Mouse (Mus musculus) heart, postnatal 0 days (tissue): Measurements from ENCODE around the gene Arhgdia. TPM values are rescaled to one million over a fixed set of nuclear protein-coding genes. Genes with fewer than 3 reads are reported as not detected.

Experiments
- ATAC-seq: fragments of 200-750 bp; cut with Nextera tagmentation; 2 replicates; pipeline ENCODE4 v1.8.0; 2017; ENCODE audit warnings: low read depth, moderate number of reproducible peaks, moderate library complexity; ENCODE audit not compliant: insufficient read depth
- DNase-seq: peaks from one replicate; pipeline ENCODE4 v3.0.0-alpha.2; 2016; ENCODE audit warnings: low spot score
- H3K27ac ChIP-seq: fragments of 300-500 bp; sonication (generic); 2 replicates; pipeline ENCODE4 v1.5.1; 2014; ENCODE audit warnings: low read depth, mild to moderate bottlenecking
- H3K27me3 ChIP-seq: fragments of 300-500 bp; sonication (generic); 2 replicates; pipeline ENCODE4 v1.6.1; 2014; ENCODE audit warnings: low read length, mixed read lengths; ENCODE audit not compliant: control insufficient read depth, insufficient read depth
- H3K36me3 ChIP-seq: fragments of 300-500 bp; sonication (generic); replicated peaks from 2 replicates; pipeline ENCODE4 v1.6.1; 2014; ENCODE audit warnings: low read length, mixed read lengths; ENCODE audit not compliant: control insufficient read depth, insufficient read depth
- H3K4me1 ChIP-seq: fragments of 300-500 bp; sonication (generic); 2 replicates; pipeline ENCODE4 v1.6.1; 2014; ENCODE audit warnings: antibody characterized with exemption; ENCODE audit not compliant: control insufficient read depth, insufficient read depth
- H3K4me2 ChIP-seq: fragments of 300-500 bp; sonication (generic); 2 replicates; pipeline ENCODE4 v1.6.1; 2014; ENCODE audit warnings: low read depth, mild to moderate bottlenecking, low read length, moderate library complexity
- H3K4me3 ChIP-seq: fragments of 300-500 bp; sonication (generic); 2 replicates; pipeline ENCODE4 v1.5.1; 2014; ENCODE audit warnings: low read depth, low read length
- H3K9ac ChIP-seq: fragments of 300-500 bp; sonication (generic); replicated peaks from 2 replicates; pipeline ENCODE4 v1.6.1; 2014; ENCODE audit warnings: low read depth, low read length, mixed read lengths
- H3K9me3 ChIP-seq: fragments of 300-500 bp; sonication (generic); replicated peaks from 2 replicates; pipeline ENCODE4 v1.6.1; 2016; ENCODE audit warnings: low read length; ENCODE audit not compliant: control insufficient read depth
- CTCF ChIP-seq: IDR thresholded peaks from 2 replicates; pipeline ENCODE4 v1.5.1; 2016; ENCODE audit warnings: antibody characterized with exemption, control low read depth, low read depth
- EP300 ChIP-seq: IDR thresholded peaks from 2 replicates; pipeline ENCODE4 v1.6.1; 2016; ENCODE audit warnings: antibody characterized with exemption, low read depth
- WGBS: fragments of 180-500 bp; shearing (Covaris S2); extraction: QIAGEN DNeasy Blood & Tissue Kit; methylation state at CpG from one replicate; pipeline ENCODE4 v1.1.7; 2014; 5-methylcytosine and 5-hydroxymethylcytosine counted together
- polyA plus RNA-seq: library from polyadenylated mRNA; unstranded; fragments of >200 nt; fragmentation: Nextera tagmentation; extraction: Ambion mirVana; gene quantifications from 2 replicates; pipeline ENCODE4 v1.2.1, GENCODE M21; 2015
- total RNA-seq: library from RNA; depleted of rRNA; stranded (reverse); fragments of >200 nt; gene quantifications from 2 replicates; pipeline ENCODE4 v1.2.3, GENCODE M21; 2014; ENCODE audit warnings: low replicate concordance

Arhgdia gene
- total and polyA plus RNA-seq, 2 experiments from 2014 or later = 231 to 245 TPM

GRCm38 (mm10) chr11:120575940-120576339 is 5.5 kb downstream of the Arhgdia start:
- H3K36me3 ChIP-seq = peaks cover 33% of the 10 kb centered on the region
- no peak overlapping the region for H3K9ac ChIP-seq
- no peaks in the 10 kb centered on the region for H3K27me3 ChIP-seq
- no peaks in the 10 kb centered on the region for H3K9me3 ChIP-seq
- TF ChIP-seq EP300 (no peak), CTCF (no peak)
- H3K4me1 ChIP-seq = peaks cover 40% of the 10 kb centered on the region
- no peak overlapping the region for H3K27ac ChIP-seq
- DNase-seq (no peak), ATAC-seq (no peak)
- no peak overlapping the region for H3K4me2 ChIP-seq
- no peak overlapping the region for H3K4me3 ChIP-seq

- ATAC-seq = no peak
- H3K9me3 ChIP-seq = no peaks in the 10 kb centered on the region
- WGBS = 82% methylated on average over 2 of the region's 2 CpGs
- H3K27me3 ChIP-seq = no peaks in the 10 kb centered on the region
- H3K4me3 ChIP-seq = no peak overlapping the region
- H3K4me1 ChIP-seq = peaks cover 35% of the 10 kb centered on the region
- no peak overlapping the region; the same call in 1 of the 2 replicates for H3K27ac ChIP-seq
- peaks cover 41% of the 10 kb centered on the region for H3K36me3 ChIP-seq
- no peak overlapping the region for H3K4me2 ChIP-seq
- no peak for TF ChIP-seq CTCF
- no peak for TF ChIP-seq EP300
- DNase-seq = no peak
- no peak overlapping the region for H3K9ac ChIP-seq
Measured at GRCm38 (mm10) chr11:120575046-120575445, 6.4 kb downstream of the Arhgdia start.

GRCm38 (mm10) chr11:120574278-120574600 is 7.2 kb downstream of the Arhgdia start:
- DNase-seq (no peak), ATAC-seq (no peak)
- no peak for TF ChIP-seq EP300
- no peak for TF ChIP-seq CTCF
- Histone ChIP-seq H3K27me3 (no peaks in the 10 kb centered on the region), H3K4me3 (peak overlapping the region; percentile 82; the same call in 1 of the 2 replicates), H3K4me2 (peak overlapping the region; percentile 67), H3K4me1 (peaks cover 29% of the 10 kb centered on the region), H3K36me3 (peaks cover 41% of the 10 kb centered on the region), H3K9ac (peak overlapping the region; percentile 79; the same call in 1 of the 2 replicates), H3K27ac (peak overlapping the region; percentile 97), H3K9me3 (no peaks in the 10 kb centered on the region)
- 14% methylated on average over 5 of the region's 5 CpGs for WGBS

GRCm38 (mm10) chr11:120573585-120574277 is 7.7 kb downstream of the Arhgdia start:
- under 1% methylated on average over 23 of the region's 23 CpGs for WGBS
- Histone ChIP-seq H3K4me1 (peaks cover 26% of the 10 kb centered on the region), H3K27me3 (no peaks in the 10 kb centered on the region), H3K4me3 (peak overlapping the region; percentile 82), H3K9ac (peak overlapping the region; percentile 79), H3K27ac (peak overlapping the region; percentile 97), H3K4me2 (peak overlapping the region; percentile 67), H3K9me3 (no peaks in the 10 kb centered on the region), H3K36me3 (peaks cover 37% of the 10 kb centered on the region)
- ATAC-seq = peak; percentile 2; the same call in 1 of the 2 replicates
- no peak for TF ChIP-seq CTCF
- TF ChIP-seq EP300 = no peak
- peak; percentile 30 for DNase-seq

- Histone ChIP-seq H3K4me1 (peaks cover 26% of the 10 kb centered on the region), H3K27ac (peak within 1 kb of the TSS; percentile 97), H3K4me2 (peak within 1 kb of the TSS; percentile 67), H3K36me3 (peaks cover 37% of the 10 kb centered on the region), H3K27me3 (no peaks in the 10 kb centered on the region), H3K9ac (peak within 1 kb of the TSS; percentile 90), H3K4me3 (peak within 1 kb of the TSS; percentile 82), H3K9me3 (no peaks in the 10 kb centered on the region)
- peak; percentile 94 for ATAC-seq
- TF ChIP-seq CTCF = no peak
- peak; percentile 82 for TF ChIP-seq EP300
- under 1% methylated on average over 93 of the region's 94 CpGs for WGBS
- peak; percentile 100 for DNase-seq
Measured at GRCm38 (mm10) chr11:120572752-120573584, 8.5 kb downstream of the Arhgdia start, which contains the start of gene P4hb. Gene P4hb, minus strand, starts transcription at chr11:120573253.
